Mouse (Mus musculus): ENCODE data around the gene Gusb.

GRCm38 (mm10) chr5:129966448-129966847 lies 36.4 kb downstream of the Gusb start:
- TF ChIP-seq CTCF (IDR thresholded peaks at IDR 0.05; ENCODE audit: low read depth) (no peak), EP300 (optimal IDR thresholded peaks at IDR 0.05) (no peak)
